Mouse (Mus musculus): ENCODE results near the gene Wdr86.
A peak's percentile ranks its signal among the peaks of the same experiment; 100 is the strongest.

The Wdr86 gene

GRCm38 (mm10) chr5:24733134-24733533, 2.6 kb upstream of the Wdr86 start:
- DNase-seq (ENCODE audit: low read depth, low spot score): no peak

DNA sequence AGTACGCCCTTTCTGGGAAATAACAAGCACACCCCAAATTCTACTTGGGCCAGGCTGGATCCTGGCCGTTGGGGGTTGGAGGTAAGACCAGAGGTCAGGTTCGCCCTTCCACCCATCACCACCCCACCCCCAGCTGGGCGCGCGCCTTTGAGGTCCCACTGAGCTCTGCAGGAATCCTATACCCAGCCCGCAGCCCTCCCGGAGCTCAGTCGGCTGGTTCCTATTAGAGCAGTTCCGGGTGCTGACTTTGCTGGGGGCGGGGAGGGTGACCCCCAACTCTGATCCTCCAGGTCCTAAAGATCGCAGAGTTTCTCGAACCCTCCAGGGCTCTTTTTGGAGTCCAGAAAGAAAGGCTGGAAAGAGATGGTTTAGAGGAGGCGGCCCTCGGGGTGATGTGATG, 459 bp upstream of the Wdr86 start:
- no peak for DNase-seq (ENCODE audit: low read depth, low spot score)

DNA sequence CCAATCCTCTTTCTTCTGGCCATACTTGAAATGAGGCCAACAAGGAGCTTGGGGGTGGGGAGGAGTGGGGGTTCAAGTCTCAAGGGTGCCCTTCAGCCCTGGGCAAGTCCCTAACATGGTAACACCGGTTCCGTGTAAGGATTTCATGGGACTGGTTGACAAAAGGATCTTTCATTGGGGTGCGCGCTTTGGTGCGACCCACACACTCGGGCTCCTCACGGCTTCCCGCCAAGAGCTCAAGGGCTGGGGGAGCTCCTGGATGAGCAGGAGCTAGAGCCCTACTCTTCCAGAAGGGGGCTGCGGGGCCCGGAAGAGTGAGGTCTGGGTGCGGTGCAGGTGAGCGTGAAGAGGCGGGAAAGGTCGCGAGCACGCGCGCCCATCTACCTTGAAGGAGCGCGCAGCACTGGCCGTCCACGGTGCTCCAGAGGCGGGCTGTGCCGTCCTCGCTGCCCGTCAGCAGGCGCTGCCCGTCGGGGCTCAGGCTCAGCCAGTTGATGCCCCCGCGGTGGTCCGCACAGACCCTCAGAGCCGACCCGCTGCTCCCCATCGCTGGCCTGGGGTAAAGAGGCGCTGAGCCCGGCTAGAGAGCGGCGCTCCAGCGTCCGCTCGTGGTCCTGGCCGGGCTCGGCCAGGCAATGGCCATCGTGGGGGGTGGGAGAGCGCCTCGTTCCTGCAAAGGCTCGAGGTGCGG, 585 bp downstream of the Wdr86 start:
- no peak for DNase-seq (ENCODE audit: low read depth, low spot score)

- no peak for DNase-seq (ENCODE audit: low read depth, low spot score)
Measured at GRCm38 (mm10) chr5:24726901-24727836, 3.4 kb downstream of the Wdr86 start.

DNA sequence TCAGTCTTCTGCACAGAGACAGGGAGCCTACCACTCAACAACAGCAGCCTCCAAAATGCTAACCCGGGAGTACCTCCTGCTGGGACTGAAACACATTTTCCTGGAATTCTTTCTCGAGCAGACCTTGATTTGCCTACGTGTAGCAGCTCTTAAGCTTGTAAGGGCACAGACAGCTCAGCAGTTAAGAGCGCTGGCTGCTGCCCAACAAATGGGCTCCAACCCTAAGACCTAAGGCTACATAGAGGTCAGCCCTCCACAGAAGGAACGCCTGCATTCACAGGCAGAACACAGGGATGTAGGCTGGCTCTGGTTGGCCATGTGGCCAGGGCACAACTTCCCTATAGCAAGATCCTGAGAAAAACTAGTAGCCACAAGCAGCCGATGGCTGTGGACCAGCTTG, 4.6 kb downstream of the Wdr86 start:
- no peak for DNase-seq (ENCODE audit: low read depth, low spot score)

DNA sequence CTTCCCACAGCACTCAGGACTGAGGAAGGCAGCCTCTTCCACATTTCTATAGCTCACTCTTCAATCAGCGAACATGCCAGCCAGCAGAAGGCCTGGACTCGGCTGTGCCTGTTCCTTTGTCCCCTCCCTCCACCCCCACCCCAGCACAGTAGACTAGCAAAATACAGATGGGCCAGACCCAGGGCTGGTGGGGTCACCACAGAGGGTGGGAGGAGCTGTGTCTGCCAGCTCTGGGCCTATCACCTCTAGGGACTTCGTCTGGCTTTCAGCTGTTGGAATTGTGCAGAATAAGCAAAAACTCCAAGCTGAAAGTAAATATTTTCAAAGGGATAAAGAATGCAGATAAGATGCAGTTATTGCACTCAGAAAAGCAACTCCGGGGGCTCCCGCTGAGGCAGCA, 5.7 kb downstream of the Wdr86 start:
- no peak for DNase-seq (ENCODE audit: low read depth, low spot score)

DNA sequence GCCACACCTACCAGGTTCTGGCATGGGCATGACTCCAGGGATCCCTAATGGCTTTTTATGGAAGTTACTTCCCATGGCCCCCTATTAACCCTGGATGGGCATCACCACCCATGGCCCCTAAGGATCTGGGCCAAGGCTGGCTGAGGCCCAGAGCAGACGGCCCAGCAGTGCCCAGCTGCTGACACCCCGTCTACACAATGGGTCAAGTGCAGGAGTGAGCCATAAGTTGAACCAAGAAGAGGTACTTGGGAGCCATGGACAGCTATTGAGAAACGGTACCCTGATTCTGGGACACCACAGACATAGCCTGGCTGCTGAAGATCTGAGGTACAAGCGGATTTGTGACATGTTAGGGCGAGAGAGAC, 6.3 kb downstream of the Wdr86 start:
- DNase-seq (ENCODE audit: low read depth, low spot score): no peak

GRCm38 (mm10) chr5:24723527-24724269, 6.8 kb downstream of the Wdr86 start:
- no peak for DNase-seq (ENCODE audit: low read depth, low spot score)

- no peak for DNase-seq (ENCODE audit: low read depth, low spot score)
Measured at GRCm38 (mm10) chr5:24719852-24720251, 10.7 kb downstream of the Wdr86 start.

- no peak for DNase-seq (ENCODE audit: low read depth, low spot score)
Measured at GRCm38 (mm10) chr5:24718076-24718475, 12.5 kb downstream of the Wdr86 start.

- no peak for DNase-seq (ENCODE audit: low read depth, low spot score)
Measured at GRCm38 (mm10) chr5:24713987-24714386, 16.5 kb downstream of the Wdr86 start.

DNA sequence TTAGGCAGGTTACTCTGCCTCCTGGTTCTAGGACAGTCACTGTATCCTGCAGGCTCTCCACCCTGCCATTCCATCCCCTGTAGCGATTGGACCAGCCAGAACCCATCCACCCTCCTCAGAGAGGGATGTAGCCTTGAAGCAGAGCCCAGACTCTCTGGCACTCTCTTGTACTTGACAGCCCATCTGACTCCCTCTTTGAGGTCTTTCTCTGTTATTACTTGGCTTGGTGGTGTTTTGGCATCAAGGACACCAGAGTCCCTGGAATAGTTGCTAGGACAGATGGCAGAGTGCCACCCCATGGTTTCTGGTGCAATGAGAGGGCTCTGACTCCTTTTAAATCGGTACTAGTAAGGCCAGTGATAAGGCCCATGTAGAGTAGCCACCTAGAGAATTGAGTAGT, 17.3 kb downstream of the Wdr86 start:
- no peak for DNase-seq (ENCODE audit: low read depth, low spot score)

- DNase-seq (ENCODE audit: low read depth, low spot score): no peak
Measured at GRCm38 (mm10) chr5:24711615-24712014, 18.9 kb downstream of the Wdr86 start.

- no peak for DNase-seq (ENCODE audit: low read depth, low spot score)
Measured at GRCm38 (mm10) chr5:24709962-24710361, 20.6 kb downstream of the Wdr86 start.

- no peak for DNase-seq (ENCODE audit: low read depth, low spot score)
Measured at GRCm38 (mm10) chr5:24704615-24705014, 25.9 kb downstream of the Wdr86 start.

DNA sequence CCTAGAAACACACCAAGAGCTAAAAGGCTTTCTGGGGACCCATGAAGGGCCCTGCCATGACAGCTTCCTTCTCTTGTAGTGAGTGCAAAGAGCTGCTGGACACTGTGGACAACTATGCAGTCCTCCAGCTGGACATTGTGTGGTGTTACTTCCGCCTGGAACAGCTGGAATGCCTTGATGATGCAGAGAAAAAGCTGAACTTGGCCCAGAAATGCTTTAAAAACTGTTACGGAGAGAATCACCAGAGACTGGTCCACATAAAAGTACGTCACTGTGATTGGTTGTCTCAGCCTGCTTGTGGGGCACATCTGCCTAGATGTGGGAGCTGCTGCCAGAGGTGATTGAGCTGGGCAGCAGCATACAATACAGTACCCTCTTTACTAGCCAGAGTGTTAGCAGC, 29.3 kb downstream of the Wdr86 start:
- no peak for DNase-seq (ENCODE audit: low read depth, low spot score)

GRCm38 (mm10) chr5:24696704-24697103, 33.8 kb downstream of the Wdr86 start:
- DNase-seq (ENCODE audit: low read depth, low spot score): no peak

GRCm38 (mm10) chr5:24687696-24688095, 42.8 kb downstream of the Wdr86 start:
- DNase-seq (ENCODE audit: low read depth, low spot score): peak; percentile 53

GRCm38 (mm10) chr5:24686671-24687420, 43.7 kb downstream of the Wdr86 start:
- peak; percentile 73 for DNase-seq (ENCODE audit: low read depth, low spot score)

- peak; percentile 93 for DNase-seq (ENCODE audit: low read depth, low spot score)
Measured at GRCm38 (mm10) chr5:24686176-24686575, 44.4 kb downstream of the Wdr86 start.

- DNase-seq (ENCODE audit: low read depth, low spot score): peak; percentile 99
Measured at GRCm38 (mm10) chr5:24685366-24686093, 45.0 kb downstream of the Wdr86 start, which contains the start of gene Nub1. Nub1 (plus strand) TSS chr5:24685532.

Measured in CD4-positive helper T cell, adult 2 months (primary cell).